Mouse (Mus musculus) monocyte, adult 5-6 weeks (primary cell): Measurements from ENCODE around the gene Cfi. TPM values are rescaled to one million over a fixed set of nuclear protein-coding genes. Genes with fewer than 3 reads are reported as not detected.
A peak's percentile ranks its signal among the peaks of the same experiment; 100 is the strongest.

Source experiments
- ATAC-seq: fragments of 153-309, 156-312 bp; replicated peaks from 2 replicates; pipeline ENCODE4 v1.8.0; 2017; ENCODE audit warnings: mild to moderate bottlenecking; ENCODE audit not compliant: low TSS enrichment, insufficient number of reproducible peaks, severe bottlenecking, poor library complexity, low FRiP score
- total RNA-seq: library from RNA; stranded (forward); fragments of 200-1000, 200-491, 200-594 nt; gene quantifications from 3 replicates; pipeline ENCODE4 v1.2.3, GENCODE M21; 2017

Gene Cfi
- total RNA-seq, 1 experiment from 2014 or later, result not detected

DNA sequence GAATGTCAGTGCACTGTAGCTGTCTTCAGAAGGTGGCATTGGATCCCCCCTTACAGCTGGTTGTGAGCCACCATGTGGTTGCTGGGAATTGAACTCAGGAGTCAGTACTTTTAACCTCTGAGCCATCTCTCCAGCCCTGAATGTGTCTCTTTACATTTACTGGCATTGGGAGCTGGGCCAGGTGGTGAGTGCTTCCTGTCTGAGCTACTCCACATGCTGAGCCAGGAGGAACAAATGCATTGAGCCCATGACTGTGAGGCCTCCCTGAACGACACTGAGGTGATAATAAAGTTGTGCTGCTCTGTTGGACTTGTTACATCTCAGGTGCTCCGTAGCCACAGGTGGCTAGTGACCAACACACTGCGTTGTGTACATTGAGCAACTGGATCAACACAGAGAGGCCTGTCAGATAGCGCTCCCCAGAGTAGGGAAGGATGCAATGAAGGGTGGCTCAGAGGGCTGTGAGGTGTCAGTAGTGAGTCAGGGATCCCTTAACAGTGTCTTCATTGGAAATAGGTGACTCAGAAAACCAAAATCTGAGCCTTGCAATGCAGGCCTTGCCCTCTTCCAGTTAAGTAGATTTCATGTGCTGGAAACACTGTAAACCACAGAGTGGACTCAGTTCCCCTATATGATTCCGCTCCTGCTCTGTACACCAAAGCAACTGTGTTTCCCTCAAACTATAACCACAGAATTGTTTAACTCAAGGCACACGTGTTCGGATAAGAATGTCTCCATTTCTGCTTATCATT, 68.9 kb downstream of the Cfi start:
- ATAC-seq, result peak; percentile 41; the same call in 1 of the 2 replicates

DNA sequence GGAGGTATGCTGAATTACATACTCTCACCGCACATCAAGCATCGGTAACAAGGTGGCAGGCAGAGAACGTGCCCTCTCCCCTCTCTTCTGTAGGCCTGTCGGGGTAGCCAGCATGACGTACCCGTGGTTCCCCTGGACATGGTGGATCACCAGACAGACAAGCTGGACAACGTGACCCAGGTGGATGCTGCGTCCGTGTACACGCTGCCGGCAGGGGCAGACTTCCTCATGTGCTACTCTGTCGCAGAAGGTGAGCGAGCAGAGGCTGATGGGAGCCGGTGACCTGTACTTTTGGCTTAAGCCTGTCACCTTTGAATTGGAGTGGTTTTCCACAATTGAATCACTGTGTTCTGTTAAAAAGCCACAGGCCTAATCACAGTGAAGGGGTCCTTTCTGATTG, 76.3 kb downstream of the Cfi start:
- no peak for ATAC-seq

DNA sequence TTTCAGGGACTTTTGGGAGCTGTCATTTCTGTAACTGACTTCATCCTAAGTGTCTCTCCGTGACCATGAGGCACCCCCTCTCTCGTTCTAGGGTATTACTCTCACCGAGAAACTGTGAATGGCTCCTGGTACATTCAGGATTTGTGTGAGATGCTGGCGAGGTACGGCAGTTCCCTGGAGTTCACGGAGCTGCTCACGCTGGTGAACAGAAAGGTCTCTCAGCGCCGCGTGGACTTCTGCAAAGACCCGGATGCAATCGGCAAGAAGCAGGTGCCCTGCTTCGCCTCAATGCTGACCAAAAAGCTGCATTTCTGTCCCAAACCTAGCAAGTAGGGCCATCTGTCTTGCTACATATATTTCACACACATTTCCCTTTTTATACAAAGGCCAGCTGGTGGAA, 77.6 kb downstream of the Cfi start:
- no peak for ATAC-seq

DNA sequence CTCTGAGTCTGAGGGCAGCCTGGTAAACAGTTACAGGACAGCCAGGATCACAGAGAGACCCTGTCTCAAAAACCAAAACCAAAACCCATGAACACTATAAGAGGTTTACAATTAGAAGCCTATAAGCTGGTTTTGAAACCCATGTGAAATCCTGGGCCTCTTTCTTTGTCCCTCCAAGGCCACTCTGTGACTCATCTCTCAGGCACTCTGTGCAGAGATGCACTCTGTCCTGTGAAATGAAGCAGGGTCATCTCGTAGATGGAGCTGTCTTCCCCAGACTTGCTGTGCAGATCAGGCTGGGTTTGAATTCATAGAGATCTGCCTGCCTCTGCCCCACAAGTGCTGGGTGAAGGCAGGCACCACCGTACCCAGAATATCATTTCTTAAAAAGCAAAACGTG, 81.7 kb downstream of the Cfi start:
- ATAC-seq, result no peak

GRCm38 (mm10) chr3:129918434-129918833, 82.8 kb downstream of the Cfi start:
- peak; percentile 63; the same call in 1 of the 2 replicates for ATAC-seq

DNA sequence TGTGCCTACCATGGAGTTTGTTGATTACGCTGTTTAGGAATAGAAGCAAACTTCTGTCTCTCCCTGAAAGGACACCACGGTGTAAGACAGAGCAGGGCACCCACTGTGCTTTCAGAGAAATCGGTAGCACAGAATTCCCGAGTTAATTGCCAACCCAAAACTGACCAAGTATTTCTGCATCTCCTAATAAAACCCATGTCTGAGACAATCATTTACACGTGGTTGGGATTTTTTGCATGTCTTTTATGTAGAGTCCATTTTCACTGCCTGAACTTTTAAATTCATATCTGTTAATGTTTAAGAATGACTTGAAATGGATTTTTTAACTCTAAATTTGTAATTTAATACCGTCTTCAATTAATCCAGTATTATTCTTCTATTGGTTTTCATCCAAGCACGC, 87.9 kb downstream of the Cfi start:
- ATAC-seq, result no peak

Other genes with a start within 250 kb of the Cfi start
- gene Egf, start 80.6 kb upstream of the Cfi start, total RNA-seq, result 0.87 to 1.4 TPM (median 1.4 TPM) in 3 replicates
- gene Lrit3, start 31.9 kb upstream of the Cfi start, total RNA-seq, result not detected in 3 replicates
- gene Rrh, start 13.3 kb upstream of the Cfi start, total RNA-seq, result 0.76 TPM in 1 of 3 replicates, not detected in the others
- 5.0 to 8.2 TPM (median 5.2 TPM) in 3 replicates for gene Gar1, start 4.5 kb upstream of the Cfi start, total RNA-seq
- 1.3 to 6.7 TPM (median 4.7 TPM) in 3 replicates for gene Pla2g12a, start 42.7 kb downstream of the Cfi start, total RNA-seq
- gene Casp6, start 65.5 kb downstream of the Cfi start, total RNA-seq, result 9.5 to 15.4 TPM (median 11.7 TPM) in 3 replicates
- 28.2 to 53.7 TPM (median 52.6 TPM) in 3 replicates for gene Mcub, start 134.3 kb downstream of the Cfi start, total RNA-seq
- gene Sec24b, start 225.7 kb downstream of the Cfi start, total RNA-seq, result 39.3 to 79.4 TPM (median 62.5 TPM) in 3 replicates